Mouse (Mus musculus): ENCODE data around the gene Trim2. TPM values are rescaled to one million over a fixed set of nuclear protein-coding genes. Genes with fewer than 3 reads are reported as not detected.
A peak's percentile ranks its signal among the peaks of the same experiment; 100 is the strongest.

Gene Trim2
- polyA plus RNA-seq, 1 experiment = 20.6 TPM

DNA sequence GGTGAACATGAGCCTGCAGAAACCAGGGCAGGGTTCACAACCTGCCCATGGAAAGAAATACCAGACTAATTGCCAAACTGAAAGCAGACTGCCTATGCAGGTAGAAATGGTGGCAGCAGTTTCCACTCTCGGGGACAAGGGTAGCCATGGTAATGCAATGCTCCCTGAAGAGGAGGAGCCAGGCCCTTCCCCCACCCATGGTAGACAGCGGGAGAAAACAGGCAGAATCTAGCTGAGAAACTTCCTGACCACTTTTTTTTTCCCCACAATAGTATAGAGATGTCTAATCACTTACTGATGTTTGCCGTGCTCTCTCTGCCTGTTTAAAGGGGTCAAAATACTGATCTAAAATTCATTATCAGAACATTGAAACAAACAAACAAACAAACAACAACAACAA lies 17.8 kb upstream of the Trim2 start:
- TF ChIP-seq CTCF (IDR thresholded peaks at IDR 0.05; ENCODE audit: borderline replicate concordance, insufficient read depth, low read length) (no peak), POLR2A (IDR thresholded peaks at IDR 0.05; ENCODE audit: low read depth, low read length) (no peak)
- Histone ChIP-seq H3K27ac (ENCODE audit: insufficient read depth, low read length) (peak overlapping the region; percentile 89), H3K4me1 (ENCODE audit: control insufficient read depth, insufficient read depth, low read length) (0 out of 2 replicates have a peak, but pooled peaks cover 5% of the 10 kb centered on the region), H3K4me3 (ENCODE audit: insufficient read depth, low read length) (no peak overlapping the region)

- TF ChIP-seq POLR2A (IDR thresholded peaks at IDR 0.05; ENCODE audit: low read depth, low read length) (no peak), CTCF (IDR thresholded peaks at IDR 0.05; ENCODE audit: borderline replicate concordance, insufficient read depth, low read length) (no peak)
- Histone ChIP-seq H3K27ac (ENCODE audit: insufficient read depth, low read length) (peak overlapping the region; percentile 89), H3K4me3 (ENCODE audit: insufficient read depth, low read length) (no peak overlapping the region), H3K4me1 (ENCODE audit: control insufficient read depth, insufficient read depth, low read length) (peaks cover 10% of the 10 kb centered on the region)
These were observed 17.3 kb upstream of the Trim2 start for GRCm38 (mm10) chr3:84324000-84324399.

DNA sequence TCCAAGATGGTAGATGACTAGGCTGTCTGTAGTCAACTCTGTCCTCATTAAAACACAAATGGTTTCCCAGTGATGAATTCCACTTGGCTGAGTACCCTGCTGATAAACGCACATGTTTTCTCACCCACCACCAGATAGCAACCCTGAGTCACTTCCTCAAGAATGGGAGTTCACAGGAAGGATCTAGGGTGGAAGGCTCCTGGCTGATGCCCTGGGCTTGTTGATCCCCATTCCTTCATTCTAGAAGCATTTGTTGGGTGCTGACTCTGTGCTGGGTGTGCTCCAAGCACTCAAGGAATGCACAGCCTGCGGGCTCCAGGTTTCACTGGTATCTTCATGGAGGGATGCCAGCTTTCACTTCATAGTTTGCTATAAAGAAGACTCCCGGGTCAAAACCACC lies 12.8 kb upstream of the Trim2 start:
- H3K4me3 ChIP-seq (ENCODE audit: insufficient read depth, low read length) = no peak overlapping the region
- peak overlapping the region; percentile 96 for H3K27ac ChIP-seq (ENCODE audit: insufficient read depth, low read length)
- H3K4me1 ChIP-seq (ENCODE audit: control insufficient read depth, insufficient read depth, low read length) = peaks cover 12% of the 10 kb centered on the region
- TF ChIP-seq CTCF (IDR thresholded peaks at IDR 0.05; ENCODE audit: borderline replicate concordance, insufficient read depth, low read length) = no peak
- TF ChIP-seq POLR2A (IDR thresholded peaks at IDR 0.05; ENCODE audit: low read depth, low read length) = no peak

DNA sequence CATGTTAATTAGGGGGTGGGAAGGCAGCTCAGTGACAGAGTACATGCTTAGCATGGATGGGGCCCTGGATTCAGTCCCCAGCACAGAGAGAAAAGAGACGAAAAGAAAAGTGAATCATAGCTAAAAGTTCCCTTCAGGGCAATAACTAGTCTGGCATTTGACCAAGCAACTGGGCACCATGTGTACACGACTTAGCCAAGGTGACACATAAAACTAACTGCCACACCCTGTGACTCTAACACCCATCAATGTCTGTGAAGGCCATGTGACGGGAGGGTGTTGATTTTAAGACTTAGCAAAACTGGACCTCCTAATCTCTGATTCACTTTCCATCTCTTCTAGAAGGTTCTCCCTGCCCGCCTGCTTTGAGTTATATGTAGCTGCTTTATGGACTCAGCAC lies 12.2 kb upstream of the Trim2 start:
- H3K4me1 ChIP-seq (ENCODE audit: control insufficient read depth, insufficient read depth, low read length) = peaks cover 9% of the 10 kb centered on the region
- H3K4me3 ChIP-seq (ENCODE audit: insufficient read depth, low read length) = no peak overlapping the region
- peak overlapping the region; percentile 96 for H3K27ac ChIP-seq (ENCODE audit: insufficient read depth, low read length)
- TF ChIP-seq POLR2A (IDR thresholded peaks at IDR 0.05; ENCODE audit: low read depth, low read length) (no peak), CTCF (IDR thresholded peaks at IDR 0.05; ENCODE audit: borderline replicate concordance, insufficient read depth, low read length) (no peak)

DNA sequence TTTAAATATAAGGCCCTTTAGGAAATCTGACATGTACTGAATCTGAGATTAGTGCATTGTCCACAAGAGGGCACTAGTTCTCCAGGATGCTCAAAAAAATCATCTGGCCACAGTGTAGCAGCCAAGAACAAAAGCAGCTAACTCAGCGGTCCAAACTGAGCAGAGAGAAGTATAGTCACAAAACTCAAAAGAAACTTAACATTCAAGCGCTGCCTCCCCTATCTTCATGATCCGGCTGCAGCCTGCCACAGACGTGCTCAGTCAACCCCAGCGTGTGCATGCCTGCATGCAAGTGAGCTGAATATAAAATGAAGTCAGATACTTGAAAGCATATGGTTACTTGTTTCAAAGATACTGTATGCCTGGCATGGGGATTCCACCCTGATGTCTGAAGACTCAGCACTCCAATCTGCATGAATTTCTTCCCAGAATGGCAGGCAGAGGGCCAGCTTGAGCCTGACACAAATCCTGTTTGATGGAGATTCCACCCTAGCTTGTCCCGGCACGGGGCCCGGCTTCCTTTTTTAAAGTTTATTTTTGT lies 8.0 kb upstream of the Trim2 start:
- Histone ChIP-seq H3K4me3 (ENCODE audit: insufficient read depth, low read length) (no peak overlapping the region), H3K27ac (ENCODE audit: insufficient read depth, low read length) (peak overlapping the region; percentile 60), H3K4me1 (ENCODE audit: control insufficient read depth, insufficient read depth, low read length) (peaks cover 12% of the 10 kb centered on the region)
- no peak for TF ChIP-seq POLR2A (IDR thresholded peaks at IDR 0.05; ENCODE audit: low read depth, low read length)
- TF ChIP-seq CTCF (IDR thresholded peaks at IDR 0.05; ENCODE audit: borderline replicate concordance, insufficient read depth, low read length) = no peak

GRCm38 (mm10) chr3:84313801-84314541 lies 7.3 kb upstream of the Trim2 start:
- Histone ChIP-seq H3K4me1 (ENCODE audit: control insufficient read depth, insufficient read depth, low read length) (peaks cover 8% of the 10 kb centered on the region), H3K27ac (ENCODE audit: insufficient read depth, low read length) (no peak overlapping the region), H3K4me3 (ENCODE audit: insufficient read depth, low read length) (no peak overlapping the region)
- TF ChIP-seq CTCF (IDR thresholded peaks at IDR 0.05; ENCODE audit: borderline replicate concordance, insufficient read depth, low read length) = no peak
- no peak for TF ChIP-seq POLR2A (IDR thresholded peaks at IDR 0.05; ENCODE audit: low read depth, low read length)

DNA sequence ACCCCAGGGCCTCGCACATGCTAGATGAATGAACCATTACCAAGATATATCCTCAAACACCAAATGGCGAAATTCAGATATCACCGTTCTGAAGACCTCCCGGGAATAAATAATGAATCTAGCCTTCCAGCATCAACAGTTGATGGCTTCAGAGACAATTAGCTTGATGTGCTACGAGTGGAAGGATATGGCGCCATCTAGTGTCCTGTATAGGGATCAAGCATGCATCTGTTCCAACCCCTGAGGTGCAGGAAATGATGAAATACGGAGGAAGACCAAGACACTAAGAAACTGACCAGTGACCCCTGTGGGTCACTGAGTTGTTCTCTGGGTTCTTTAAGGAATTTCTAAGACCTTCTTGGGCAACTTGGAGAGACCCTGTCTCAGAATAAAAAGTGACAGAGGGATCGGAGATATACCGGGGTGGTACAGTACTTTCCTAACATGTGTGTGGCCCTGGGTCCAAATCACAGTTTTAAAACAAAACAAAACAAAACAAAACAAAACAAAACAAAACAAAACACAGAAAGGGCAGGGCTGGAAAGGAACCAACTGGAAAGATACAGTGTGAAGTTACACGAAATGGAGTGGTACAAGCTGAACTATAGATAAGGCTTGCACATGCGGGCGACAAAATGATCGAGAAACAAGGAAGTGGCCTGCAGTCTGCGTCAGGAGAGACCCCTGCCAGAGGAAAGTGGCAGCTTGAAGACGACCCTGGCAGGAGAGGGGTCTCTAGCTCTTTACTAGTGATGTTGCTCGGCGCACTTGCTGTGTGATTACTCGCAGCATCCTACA lies 6.5 kb upstream of the Trim2 start:
- H3K4me3 ChIP-seq (ENCODE audit: insufficient read depth, low read length) = no peak overlapping the region

DNA sequence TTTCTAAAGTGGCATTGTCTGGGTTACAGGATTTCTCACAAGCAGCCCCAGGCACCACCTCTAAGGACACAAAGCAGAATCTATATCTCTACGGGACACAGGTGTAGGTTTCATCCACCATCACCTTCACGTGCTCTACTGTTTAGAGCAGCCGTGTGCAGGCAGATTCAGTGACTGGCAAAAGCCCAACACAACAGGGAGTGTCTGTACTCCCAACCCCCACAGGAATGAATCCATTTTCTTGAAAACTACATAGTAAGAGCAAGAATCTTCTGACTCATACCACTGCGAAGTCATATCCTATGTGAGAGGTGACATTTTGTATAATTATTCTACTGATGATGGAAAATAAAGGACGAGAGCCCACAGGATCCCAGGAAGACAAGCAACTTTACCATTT lies 5.6 kb upstream of the Trim2 start:
- H3K27ac ChIP-seq (ENCODE audit: insufficient read depth, low read length) = no peak overlapping the region
- TF ChIP-seq CTCF (IDR thresholded peaks at IDR 0.05; ENCODE audit: borderline replicate concordance, insufficient read depth, low read length) (no peak), POLR2A (IDR thresholded peaks at IDR 0.05; ENCODE audit: low read depth, low read length) (no peak)
- H3K4me1 ChIP-seq (ENCODE audit: control insufficient read depth, insufficient read depth, low read length) = peaks cover 4% of the 10 kb centered on the region
- H3K4me3 ChIP-seq (ENCODE audit: insufficient read depth, low read length) = no peak overlapping the region

More for the DNA sequence above, 6.5 kb upstream of the Trim2 start:
- TF ChIP-seq POLR2A (IDR thresholded peaks at IDR 0.05; ENCODE audit: low read depth, low read length) (no peak), CTCF (IDR thresholded peaks at IDR 0.05; ENCODE audit: borderline replicate concordance, insufficient read depth, low read length) (peak; percentile 56; the same call in 1 of the 2 replicates)
- Histone ChIP-seq H3K27ac (ENCODE audit: insufficient read depth, low read length) (peak overlapping the region; percentile 27; the same call in 1 of the 2 replicates), H3K4me1 (ENCODE audit: control insufficient read depth, insufficient read depth, low read length) (peaks cover 4% of the 10 kb centered on the region)

DNA sequence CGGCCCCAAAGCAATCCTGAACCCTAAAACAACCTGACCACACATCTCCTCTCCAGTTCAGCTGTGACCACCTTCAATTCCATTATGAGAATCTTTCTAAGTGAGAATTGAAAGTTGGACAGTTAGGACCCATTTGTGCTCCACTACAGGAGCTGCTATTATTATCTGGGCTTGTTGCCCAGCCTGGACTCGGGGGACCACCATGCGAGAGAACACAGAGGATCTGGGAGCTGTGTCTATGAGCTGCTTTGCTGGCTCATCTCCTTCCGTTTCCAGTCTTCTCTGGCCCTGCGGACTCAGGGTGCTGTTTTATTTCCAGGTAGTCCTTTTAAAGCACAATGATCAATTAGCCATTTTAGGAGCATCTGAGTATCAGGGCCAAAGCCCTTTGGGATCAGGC lies 839 bp upstream of the Trim2 start:
- Histone ChIP-seq H3K4me1 (ENCODE audit: control insufficient read depth, insufficient read depth, low read length) (peaks cover 8% of the 10 kb centered on the region), H3K4me3 (ENCODE audit: insufficient read depth, low read length) (no peak overlapping the region), H3K27ac (ENCODE audit: insufficient read depth, low read length) (no peak overlapping the region)
- TF ChIP-seq CTCF (IDR thresholded peaks at IDR 0.05; ENCODE audit: borderline replicate concordance, insufficient read depth, low read length) (no peak), POLR2A (IDR thresholded peaks at IDR 0.05; ENCODE audit: low read depth, low read length) (no peak)
